Mouse (Mus musculus) heart, embryonic 15.5 days (tissue): ENCODE measurements around the gene Catsperg1. TPM values are rescaled to one million over a fixed set of nuclear protein-coding genes. Genes with fewer than 3 reads are reported as not detected.

Experiments used
- ATAC-seq: fragments of 200-750 bp; cut with Nextera tagmentation; replicated peaks from 2 replicates; pipeline ENCODE4 v1.8.0; 2017; ENCODE audit warnings: low read depth, moderate TSS enrichment; ENCODE audit not compliant: insufficient number of reproducible peaks, insufficient read depth, low FRiP score
- H3K27ac ChIP-seq: fragments of 300-500 bp; sonication (generic); 2 replicates; pipeline ENCODE4 v1.5.1; 2015; ENCODE audit warnings: mild to moderate bottlenecking, inconsistent platforms
- H3K27me3 ChIP-seq: fragments of 300-500 bp; sonication (generic); 2 replicates; pipeline ENCODE4 v1.6.1; 2015; ENCODE audit warnings: inconsistent platforms
- H3K36me3 ChIP-seq: fragments of 300-500 bp; sonication (generic); 2 replicates; pipeline ENCODE4 v1.6.1; 2015; ENCODE audit warnings: mild to moderate bottlenecking, inconsistent platforms
- H3K4me1 ChIP-seq: fragments of 300-500 bp; sonication (generic); replicated peaks from 2 replicates; pipeline ENCODE4 v1.6.1; 2015; ENCODE audit warnings: inconsistent platforms
- H3K4me2 ChIP-seq: fragments of 300-500 bp; sonication (generic); 2 replicates; pipeline ENCODE4 v1.6.1; 2015; ENCODE audit warnings: inconsistent platforms, mild to moderate bottlenecking, moderate library complexity
- H3K4me3 ChIP-seq: fragments of 300-500 bp; sonication (generic); 2 replicates; pipeline ENCODE4 v1.5.1; 2015; ENCODE audit warnings: mild to moderate bottlenecking, inconsistent platforms
- H3K9ac ChIP-seq: fragments of 300-500 bp; sonication (generic); 2 replicates; pipeline ENCODE4 v1.6.1; 2015; ENCODE audit warnings: mild to moderate bottlenecking, inconsistent platforms
- H3K9me3 ChIP-seq: fragments of 300-500 bp; sonication (generic); replicated peaks from 2 replicates; pipeline ENCODE4 v1.6.1; 2016; ENCODE audit warnings: inconsistent platforms
- WGBS: fragments of 180-500 bp; shearing (Covaris S2); methylation state at CpG from one replicate; pipeline ENCODE4 v1.1.7; 2015; ENCODE audit warnings: mixed read lengths; 5-methylcytosine and 5-hydroxymethylcytosine counted together
- polyA plus RNA-seq: library from polyadenylated mRNA; unstranded; fragments of >200 nt; fragmentation: Nextera tagmentation; extraction: Ambion mirVana; gene quantifications from 2 replicates; pipeline ENCODE4 v1.2.1, GENCODE M21; 2015

Gene Catsperg1
- polyA plus RNA-seq, 1 experiment from 2014 or later = 0.25 TPM

DNA sequence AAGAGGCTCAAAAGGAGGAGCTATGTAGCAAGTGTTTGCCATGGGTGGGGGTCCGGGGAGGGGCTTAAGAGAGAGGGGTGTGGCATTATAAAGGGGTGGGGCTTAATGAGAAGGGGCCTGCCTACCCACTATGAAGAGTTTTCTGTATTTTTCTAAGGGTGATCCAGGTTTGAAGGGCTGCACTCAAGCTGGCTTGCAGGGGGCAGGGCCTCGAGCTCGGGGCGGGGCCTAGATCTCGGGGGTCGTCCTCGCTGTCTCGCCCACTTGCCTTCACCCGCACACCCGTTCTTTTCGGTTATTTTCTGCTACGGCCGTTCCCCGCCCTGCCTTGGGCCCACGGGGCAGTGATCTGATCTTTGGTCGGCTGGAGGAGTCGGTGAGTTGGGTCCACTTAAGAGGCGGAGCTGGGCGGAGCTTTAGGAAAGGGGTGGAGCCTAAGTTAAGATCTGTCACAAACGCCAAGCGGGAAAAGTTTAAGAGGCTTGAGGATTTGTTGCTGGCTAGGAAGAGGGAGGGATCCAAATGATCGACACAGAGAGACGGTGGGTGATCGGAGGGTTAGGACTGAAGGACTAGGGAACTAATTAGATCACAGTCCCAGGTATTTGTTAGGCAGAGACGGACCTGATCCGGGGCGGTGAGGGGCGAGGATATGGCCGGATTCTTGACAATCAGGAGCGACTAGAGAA lies 43.6 kb downstream of the Catsperg1 start, which contains the start of the genes Ggn and Spred3:
Gene Ggn, plus strand, starts transcription at position 145 of the 689 bp plus-strand sequence.
Gene Spred3, minus strand, starts transcription at position 346 of the 689 bp plus-strand sequence.
- H3K4me1 ChIP-seq = peaks cover 42% of the 10 kb centered on the region
- H3K9me3 ChIP-seq = no peaks in the 10 kb centered on the region
- peak within 1 kb of the TSS; percentile 62 for H3K4me3 ChIP-seq
- WGBS = under 1% methylated on average over 30 of the region's 30 CpGs
- H3K9ac ChIP-seq = peak within 1 kb of the TSS; percentile 60
- peak; percentile 15; the same call in 1 of the 2 replicates for ATAC-seq
- peaks cover 22% of the 10 kb centered on the region for H3K36me3 ChIP-seq
- H3K27ac ChIP-seq = peak within 1 kb of the TSS; percentile 77
- H3K27me3 ChIP-seq = peaks cover 52% of the 10 kb centered on the region
- H3K4me2 ChIP-seq = peak within 1 kb of the TSS; percentile 88

DNA sequence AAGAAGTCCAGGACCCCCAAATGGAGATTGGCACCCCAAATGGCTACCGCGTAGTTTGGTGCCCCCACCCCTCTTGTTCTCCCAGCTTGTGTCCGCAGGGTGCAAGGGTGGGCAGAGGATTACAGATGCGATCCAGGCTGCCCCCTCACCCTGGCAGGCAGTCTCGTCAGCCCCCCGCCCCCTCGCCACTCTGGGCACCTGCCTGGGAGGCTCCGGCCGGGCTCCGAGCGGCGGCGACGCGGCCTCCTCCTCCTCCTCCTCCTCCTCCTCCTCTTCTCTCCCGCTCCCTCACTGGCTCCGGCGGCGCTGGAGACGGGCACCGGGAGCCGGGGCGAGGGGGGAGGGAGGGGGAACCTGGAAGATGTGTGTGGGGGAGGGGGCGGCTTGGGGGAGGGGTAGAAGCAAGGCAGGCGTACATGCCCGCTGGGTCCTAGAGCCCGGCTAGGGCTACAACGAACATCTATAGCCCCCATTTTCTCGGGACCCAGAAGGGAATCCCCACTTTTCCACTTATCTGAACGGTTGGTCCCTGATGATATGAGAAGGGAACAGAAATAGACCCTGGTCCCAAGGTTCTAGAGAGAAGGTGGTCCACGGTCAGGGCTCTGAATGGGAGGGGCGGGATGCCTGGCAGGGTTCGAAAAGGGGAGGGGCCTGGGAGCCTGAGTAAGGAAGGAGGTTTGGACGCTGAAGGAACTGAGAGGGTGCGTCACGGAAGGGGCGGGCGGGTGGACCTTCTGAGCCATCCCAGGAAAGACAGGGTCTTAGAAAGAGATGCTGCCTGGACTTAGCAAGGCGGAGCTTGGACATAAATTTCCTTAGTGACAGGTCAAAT lies 44.4 kb downstream of the Catsperg1 start:
- peaks cover 52% of the 10 kb centered on the region for H3K27me3 ChIP-seq

DNA sequence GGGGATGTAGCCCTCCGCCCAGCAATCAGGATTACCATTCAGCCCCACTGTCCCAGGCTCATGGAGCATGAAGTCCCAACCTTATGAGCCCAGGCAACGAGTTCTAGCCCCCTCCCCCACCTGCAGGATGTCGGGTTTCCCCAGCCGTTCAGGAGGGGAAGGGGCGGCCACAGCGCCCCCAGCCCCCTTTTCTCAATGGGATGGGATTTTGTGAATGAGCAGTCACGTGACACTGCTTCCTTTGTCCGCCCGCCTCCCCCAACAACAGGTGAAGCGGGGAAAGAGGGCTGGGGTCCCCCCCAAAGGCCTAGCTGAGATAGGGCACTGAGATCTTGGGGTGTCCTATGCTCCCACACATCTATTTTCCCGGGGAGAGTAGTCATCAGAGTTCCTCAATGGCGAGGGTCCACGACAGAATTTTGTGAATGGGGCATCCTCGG lies 45.0 kb downstream of the Catsperg1 start:
- Histone ChIP-seq H3K9ac (peak overlapping the region; percentile 60; the same call in 1 of the 2 replicates), H3K4me3 (peak overlapping the region; percentile 62), H3K4me2 (peak overlapping the region; percentile 88), H3K27me3 (peaks cover 47% of the 10 kb centered on the region), H3K36me3 (peaks cover 8% of the 10 kb centered on the region), H3K9me3 (no peaks in the 10 kb centered on the region), H3K27ac (no peak overlapping the region), H3K4me1 (peaks cover 42% of the 10 kb centered on the region)
- under 1% methylated on average over 14 of the region's 14 CpGs for WGBS
- ATAC-seq = no peak

More for the DNA sequence above, 44.4 kb downstream of the Catsperg1 start:
- Histone ChIP-seq H3K4me1 (peaks cover 42% of the 10 kb centered on the region), H3K27ac (peak overlapping the region; percentile 77), H3K36me3 (peaks cover 14% of the 10 kb centered on the region), H3K4me2 (peak overlapping the region; percentile 88), H3K9ac (peak overlapping the region; percentile 60), H3K4me3 (peak overlapping the region; percentile 62), H3K9me3 (no peaks in the 10 kb centered on the region)
- under 1% methylated on average over 31 of the region's 39 CpGs for WGBS
- ATAC-seq = peak; percentile 86

DNA sequence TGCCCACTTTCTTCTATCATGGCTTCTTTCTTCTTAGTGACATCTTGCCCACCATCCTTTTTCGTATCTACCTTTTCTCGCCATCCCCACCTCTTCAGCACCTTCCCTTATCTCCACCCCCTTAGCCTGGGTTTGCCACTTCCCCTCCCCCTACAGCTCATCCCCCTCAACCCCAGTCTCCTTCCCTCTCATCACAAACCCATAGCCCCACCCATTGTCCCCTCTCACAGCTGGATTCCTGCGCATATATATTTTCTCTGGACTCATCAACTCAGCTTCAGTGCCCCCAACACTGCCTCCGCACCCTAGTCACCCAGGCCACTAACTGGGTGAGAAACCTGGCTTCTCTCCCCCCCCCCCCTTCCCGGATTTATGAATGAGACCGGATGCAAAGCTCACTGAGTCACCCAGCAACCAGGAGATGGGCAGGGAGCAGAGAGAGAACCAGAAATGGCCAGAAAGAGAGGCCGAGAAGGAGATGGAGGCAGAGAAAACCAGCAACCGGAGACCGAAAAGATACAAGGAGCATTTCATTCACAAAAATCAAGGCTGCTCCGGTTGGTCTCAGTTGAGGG lies 45.6 kb downstream of the Catsperg1 start:
- no peak for ATAC-seq
- Histone ChIP-seq H3K27me3 (peaks cover 41% of the 10 kb centered on the region), H3K4me3 (peak overlapping the region; percentile 62), H3K4me2 (peak overlapping the region; percentile 88), H3K27ac (no peak overlapping the region), H3K4me1 (peaks cover 43% of the 10 kb centered on the region), H3K9me3 (no peaks in the 10 kb centered on the region), H3K9ac (0 out of 2 replicates have a peak overlapping the region, but pooled peaks have one; percentile 60), H3K36me3 (peaks cover 2% of the 10 kb centered on the region; the same call in 1 of the 2 replicates)
- 5% methylated on average over 10 of the region's 10 CpGs for WGBS

DNA sequence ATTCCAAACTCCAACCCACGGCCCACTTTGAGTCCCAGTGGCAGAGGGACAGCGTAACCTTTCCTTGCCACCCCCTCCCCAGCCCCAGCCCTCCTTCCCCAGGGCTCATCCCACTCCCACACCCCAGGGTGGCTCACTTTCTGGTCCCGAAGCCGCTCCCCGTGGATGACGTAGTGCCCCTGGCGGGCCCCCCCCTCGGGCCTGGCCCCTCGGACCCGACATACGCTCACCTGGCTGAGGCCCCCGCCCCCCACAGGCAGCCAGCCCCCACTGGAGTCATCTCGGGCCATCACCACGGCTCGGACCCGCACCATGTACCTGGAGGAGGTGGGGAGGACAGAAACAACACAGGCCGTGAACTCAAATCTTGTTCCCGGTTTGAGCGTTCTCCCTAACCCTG lies 46.2 kb downstream of the Catsperg1 start:
- WGBS = 27% methylated on average over 19 of the region's 19 CpGs
- Histone ChIP-seq H3K4me1 (peaks cover 47% of the 10 kb centered on the region), H3K27me3 (peaks cover 35% of the 10 kb centered on the region), H3K4me3 (no peak overlapping the region), H3K9me3 (no peaks in the 10 kb centered on the region), H3K9ac (no peak overlapping the region), H3K27ac (no peak overlapping the region), H3K4me2 (0 out of 2 replicates have a peak overlapping the region, but pooled peaks have one; percentile 10), H3K36me3 (no peaks in the 10 kb centered on the region)
- ATAC-seq = no peak

DNA sequence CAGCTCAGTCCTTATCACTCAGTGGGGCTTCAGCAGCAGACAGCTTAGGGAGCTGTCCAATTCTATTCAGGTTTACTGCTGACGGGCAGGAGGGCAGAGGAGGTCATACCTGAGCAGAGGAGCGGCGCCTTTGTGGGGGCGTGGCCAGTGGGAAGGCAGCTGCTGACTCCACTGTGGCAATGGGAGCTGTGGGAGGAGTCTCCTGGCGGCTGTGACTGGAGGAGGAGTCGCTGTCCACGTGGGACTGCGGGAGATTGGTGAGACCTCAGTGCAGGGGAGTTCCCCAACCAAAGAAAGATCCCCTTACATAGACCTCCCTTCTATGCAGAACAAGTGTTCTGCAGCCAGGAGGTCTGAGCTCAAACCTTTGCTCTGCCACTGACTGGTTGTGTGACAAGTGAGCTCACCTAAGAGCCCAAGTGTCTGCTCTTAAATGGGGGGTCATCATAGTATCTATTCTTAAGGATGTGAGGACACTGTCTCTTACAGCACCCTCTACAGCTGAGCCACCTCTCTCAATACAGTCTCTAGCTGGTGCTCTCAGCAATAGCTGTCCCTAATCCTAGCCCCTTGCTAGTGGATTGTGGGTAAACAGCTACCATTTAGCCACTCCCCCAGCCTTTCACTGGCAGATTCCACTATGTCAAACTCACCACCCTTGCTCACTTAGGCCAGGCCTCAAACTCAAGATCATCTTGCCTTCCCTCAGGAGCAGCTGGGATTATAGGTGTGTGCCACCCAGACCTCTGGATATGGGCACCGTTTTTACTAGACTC lies 50.9 kb downstream of the Catsperg1 start:
- Histone ChIP-seq H3K36me3 (no peaks in the 10 kb centered on the region; the same call in 1 of the 2 replicates), H3K27me3 (peaks cover 25% of the 10 kb centered on the region), H3K4me1 (peaks cover 7% of the 10 kb centered on the region), H3K27ac (no peak overlapping the region), H3K4me3 (no peak overlapping the region), H3K4me2 (no peak overlapping the region), H3K9me3 (no peaks in the 10 kb centered on the region), H3K9ac (no peak overlapping the region)
- 12% methylated on average over 9 of the region's 9 CpGs for WGBS
- no peak; the same call in 1 of the 2 replicates for ATAC-seq

DNA sequence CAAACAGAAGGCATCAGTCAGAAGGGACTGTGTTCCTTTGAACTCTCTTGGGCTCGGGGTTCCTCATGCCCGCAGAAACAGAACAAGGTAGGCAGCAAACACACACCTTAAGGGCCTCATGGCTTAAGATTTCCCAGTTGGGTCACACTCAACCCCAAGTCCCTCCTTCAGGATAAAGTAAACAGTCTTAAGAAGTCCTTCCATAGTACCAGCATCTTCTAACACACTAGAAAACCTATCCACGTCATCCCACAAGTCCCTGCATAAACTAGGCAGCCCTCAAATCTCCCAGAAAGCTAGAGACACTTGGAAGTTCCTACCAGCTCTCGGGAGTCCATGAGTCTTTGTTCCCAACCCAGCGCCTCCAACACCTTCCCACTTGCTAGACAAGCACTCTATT lies 51.5 kb downstream of the Catsperg1 start:
- H3K9me3 ChIP-seq = no peaks in the 10 kb centered on the region
- 64% methylated on average over 5 of the region's 5 CpGs for WGBS
- H3K27ac ChIP-seq = no peak overlapping the region
- H3K4me3 ChIP-seq = no peak overlapping the region
- H3K36me3 ChIP-seq = no peaks in the 10 kb centered on the region; the same call in 1 of the 2 replicates
- H3K4me1 ChIP-seq = peaks cover 7% of the 10 kb centered on the region
- no peak overlapping the region for H3K9ac ChIP-seq
- no peak for ATAC-seq
- peaks cover 27% of the 10 kb centered on the region for H3K27me3 ChIP-seq
- no peak overlapping the region for H3K4me2 ChIP-seq

DNA sequence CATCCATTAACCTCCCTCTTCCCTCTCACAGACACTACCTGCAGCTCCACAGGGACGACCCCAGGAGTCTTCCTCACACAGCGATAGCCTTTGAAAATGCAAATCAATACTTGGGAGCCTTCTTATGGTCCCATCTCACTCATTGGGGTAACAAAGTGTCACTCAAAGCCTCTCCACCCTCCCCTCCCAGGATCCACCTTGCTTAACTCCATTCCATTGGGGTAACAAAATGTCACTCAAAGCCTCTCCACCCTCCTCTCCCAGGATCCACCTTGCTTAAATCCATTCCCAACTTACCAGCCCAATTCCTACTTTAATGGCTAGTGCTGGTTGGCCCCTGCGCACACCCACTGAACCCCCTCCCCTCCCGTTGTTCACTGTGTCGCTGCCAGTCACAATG lies 55.6 kb downstream of the Catsperg1 start:
- H3K4me3 ChIP-seq = no peak overlapping the region
- no peak overlapping the region for H3K9ac ChIP-seq
- ATAC-seq = no peak
- H3K27me3 ChIP-seq = peaks cover 27% of the 10 kb centered on the region
- no peaks in the 10 kb centered on the region for H3K9me3 ChIP-seq
- H3K4me1 ChIP-seq = peaks cover 17% of the 10 kb centered on the region
- H3K4me2 ChIP-seq = no peak overlapping the region
- H3K27ac ChIP-seq = no peak overlapping the region
- peaks cover 7% of the 10 kb centered on the region for H3K36me3 ChIP-seq
- 2% methylated on average over 5 of the region's 5 CpGs for WGBS

DNA sequence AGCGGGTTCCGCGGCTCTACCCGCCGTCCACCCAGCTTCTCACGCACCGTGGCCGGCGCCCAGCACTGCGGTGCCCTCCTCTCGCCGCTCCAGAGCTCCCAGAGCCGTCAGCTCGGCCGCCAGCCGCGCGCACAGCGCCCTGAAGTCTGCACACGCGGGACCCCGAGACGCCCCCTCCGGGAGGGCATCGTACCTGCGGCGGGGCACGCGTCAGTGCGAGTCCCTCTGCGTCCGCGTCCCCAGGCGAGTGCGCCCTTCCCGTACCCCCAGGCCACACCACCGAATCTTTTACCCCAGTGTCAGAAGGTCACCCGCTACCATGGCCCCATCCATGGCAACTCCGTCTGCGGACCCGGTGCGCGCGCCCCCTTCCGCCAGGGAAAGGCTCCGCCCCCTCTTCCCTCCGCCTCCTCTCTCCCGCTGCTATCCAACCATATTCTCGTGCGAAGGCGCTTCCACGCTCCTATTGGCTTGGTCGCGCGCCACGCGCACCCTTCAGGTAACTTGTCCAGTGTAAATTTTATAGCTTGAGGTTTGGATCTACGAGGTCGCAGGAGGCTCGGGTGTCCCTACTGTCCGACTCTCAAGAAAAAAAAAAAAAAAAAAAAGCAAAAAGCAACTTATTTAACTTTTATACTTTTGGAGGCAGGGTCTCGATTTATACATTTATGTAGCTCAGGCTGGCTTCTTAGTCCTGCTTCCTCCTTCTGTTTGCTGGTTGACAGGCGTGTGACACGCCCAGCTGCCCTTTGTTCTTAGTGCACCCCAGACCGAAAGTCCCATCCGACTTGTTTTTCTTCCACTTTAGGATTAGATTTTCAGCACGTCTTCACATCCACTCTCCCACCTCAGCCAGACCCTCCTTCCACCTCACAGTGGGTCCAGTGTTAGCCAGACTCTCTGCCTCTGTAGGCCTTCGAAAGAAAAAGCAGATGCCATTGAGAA lies 57.7 kb downstream of the Catsperg1 start, which contains the start of gene Fam98c:
Gene Fam98c, minus strand, starts transcription at position 397 of the 945 bp plus-strand sequence.
- Histone ChIP-seq H3K9me3 (no peaks in the 10 kb centered on the region), H3K9ac (peak within 1 kb of the TSS; percentile 76), H3K27me3 (peaks cover 32% of the 10 kb centered on the region), H3K27ac (peak within 1 kb of the TSS; percentile 86), H3K36me3 (peaks cover 7% of the 10 kb centered on the region; the same call in 1 of the 2 replicates), H3K4me1 (peaks cover 10% of the 10 kb centered on the region), H3K4me2 (peak within 1 kb of the TSS; percentile 94), H3K4me3 (peak within 1 kb of the TSS; percentile 87)
- 3% methylated on average over 68 of the region's 68 CpGs for WGBS
- ATAC-seq = peak; percentile 81
